Mouse (Mus musculus) kidney, embryonic 16.5 days (tissue): ENCODE data around the gene Tufm. TPM values are rescaled to one million over a fixed set of nuclear protein-coding genes. Genes with fewer than 3 reads are reported as not detected.

ENCODE experiments used
- ATAC-seq: fragments of 200-750 bp; cut with Nextera tagmentation; 2 replicates; pipeline ENCODE4 v1.8.0; 2017; ENCODE audit warnings: moderate TSS enrichment; ENCODE audit not compliant: low FRiP score, low TSS enrichment
- H3K27ac ChIP-seq: fragments of 300-500 bp; sonication (generic); 2 replicates; pipeline ENCODE4 v1.5.1; 2014; ENCODE audit warnings: low read length
- H3K27me3 ChIP-seq: fragments of 300-500 bp; sonication (generic); 2 replicates; pipeline ENCODE4 v1.6.1; 2014; ENCODE audit warnings: low read length, control low read depth, mixed read lengths; ENCODE audit not compliant: insufficient read depth
- H3K36me3 ChIP-seq: fragments of 300-500 bp; sonication (generic); 2 replicates; pipeline ENCODE4 v1.6.1; 2014; ENCODE audit warnings: low read length, control low read depth, mixed read lengths; ENCODE audit not compliant: insufficient read depth
- H3K4me1 ChIP-seq: fragments of 300-500 bp; sonication (generic); 2 replicates; pipeline ENCODE4 v1.6.1; 2014; ENCODE audit warnings: low read length, control low read depth, mixed read lengths; ENCODE audit not compliant: insufficient read depth
- H3K4me2 ChIP-seq: fragments of 300-500 bp; sonication (generic); replicated peaks from 2 replicates; pipeline ENCODE4 v1.6.1; 2014; ENCODE audit warnings: low read depth, low read length
- H3K4me3 ChIP-seq: fragments of 300-500 bp; sonication (generic); 2 replicates; pipeline ENCODE4 v1.5.1; 2014; ENCODE audit warnings: mild to moderate bottlenecking, low read length
- H3K9ac ChIP-seq: fragments of 300-500 bp; sonication (generic); replicated peaks from 2 replicates; pipeline ENCODE4 v1.6.1; 2014; ENCODE audit warnings: low read length
- H3K9me3 ChIP-seq: fragments of 300-500 bp; sonication (generic); 2 replicates; pipeline ENCODE4 v1.6.1; 2016; ENCODE audit warnings: low read length, control low read depth
- WGBS: fragments of 180-500 bp; shearing (Covaris S2); extraction: QIAGEN DNeasy Blood & Tissue Kit; methylation state at CpG from one replicate; pipeline ENCODE4 v1.1.7; 2014; 5-methylcytosine and 5-hydroxymethylcytosine counted together
- polyA plus RNA-seq: library from polyadenylated mRNA; unstranded; fragments of >200 nt; fragmentation: Nextera tagmentation; extraction: Ambion mirVana; gene quantifications from 2 replicates; pipeline ENCODE4 v1.2.1, GENCODE M21; 2015

The Tufm gene
- polyA plus RNA-seq, 1 experiment from 2014 or later = 196 TPM

- 0 out of 2 replicates have a peak, but pooled peaks cover 4% of the 10 kb centered on the region for H3K4me1 ChIP-seq
- H3K36me3 ChIP-seq = no peaks in the 10 kb centered on the region
- H3K27ac ChIP-seq = no peak overlapping the region
- peaks cover 11% of the 10 kb centered on the region for H3K27me3 ChIP-seq
- ATAC-seq = no peak
- H3K9me3 ChIP-seq = no peaks in the 10 kb centered on the region
- H3K9ac ChIP-seq = no peak overlapping the region
- H3K4me2 ChIP-seq = no peak overlapping the region
- H3K4me3 ChIP-seq = no peak overlapping the region
- WGBS = 75% methylated on average over 5 of the region's 5 CpGs
Observed at GRCm38 (mm10) chr7:126537820-126538585, 50.8 kb downstream of the Tufm start.

Other genes starting within 250 kb of the Tufm start
- gene Sbk1, start 214.7 kb upstream of the Tufm start, polyA plus RNA-seq = 25.9 and 29.7 TPM in 2 replicates
- gene Lat, start 117.8 kb upstream of the Tufm start, polyA plus RNA-seq = 1.7 and 2.4 TPM in 2 replicates
- 78.0 and 78.9 TPM in 2 replicates for gene Spns1, start 109.9 kb upstream of the Tufm start, polyA plus RNA-seq
- 1.9 and 2.5 TPM in 2 replicates for gene Nfatc2ip, start 90.6 kb upstream of the Tufm start, polyA plus RNA-seq
- 0.09 TPM in 1 of 2 replicates, not detected in the other for gene Cd19, start 72.5 kb upstream of the Tufm start, polyA plus RNA-seq
- 36.2 and 39.0 TPM in 2 replicates for gene Rabep2, start 58.6 kb upstream of the Tufm start, polyA plus RNA-seq
- gene Atp2a1, start 24.3 kb upstream of the Tufm start, polyA plus RNA-seq = 7.1 and 7.8 TPM in 2 replicates
- 62.5 and 66.5 TPM in 2 replicates for gene Sh2b1, start 11.9 kb upstream of the Tufm start, polyA plus RNA-seq
- gene Atxn2l, start 16.1 kb downstream of the Tufm start, polyA plus RNA-seq = 41.5 and 47.9 TPM in 2 replicates
- 200 and 219 TPM in 2 replicates for gene Eif3c, start 79.0 kb downstream of the Tufm start, polyA plus RNA-seq
- gene Apobr, start 97.6 kb downstream of the Tufm start, polyA plus RNA-seq = 0.96 and 1.1 TPM in 2 replicates
- gene Cln3, start 98.5 kb downstream of the Tufm start, polyA plus RNA-seq = 39.3 and 41.3 TPM in 2 replicates
- not detected in 2 replicates for gene Il27, start 107.6 kb downstream of the Tufm start, polyA plus RNA-seq
- gene Nupr1, start 143.5 kb downstream of the Tufm start, polyA plus RNA-seq = 6.8 and 9.5 TPM in 2 replicates
- gene Sgf29, start 161.9 kb downstream of the Tufm start, polyA plus RNA-seq = 50.7 and 57.2 TPM in 2 replicates
- 9.1 and 9.4 TPM in 2 replicates for gene Sult1a1, start 189.1 kb downstream of the Tufm start, polyA plus RNA-seq
- gene Bola2, start 208.0 kb downstream of the Tufm start, polyA plus RNA-seq = 119 and 122 TPM in 2 replicates
- gene Slx1b, start 208.4 kb downstream of the Tufm start, polyA plus RNA-seq = 9.5 and 12.3 TPM in 2 replicates
- 17.5 and 19.7 TPM in 2 replicates for gene Coro1a, start 220.4 kb downstream of the Tufm start, polyA plus RNA-seq